Mouse (Mus musculus): ENCODE results near the gene Optn.

Optn gene

DNA sequence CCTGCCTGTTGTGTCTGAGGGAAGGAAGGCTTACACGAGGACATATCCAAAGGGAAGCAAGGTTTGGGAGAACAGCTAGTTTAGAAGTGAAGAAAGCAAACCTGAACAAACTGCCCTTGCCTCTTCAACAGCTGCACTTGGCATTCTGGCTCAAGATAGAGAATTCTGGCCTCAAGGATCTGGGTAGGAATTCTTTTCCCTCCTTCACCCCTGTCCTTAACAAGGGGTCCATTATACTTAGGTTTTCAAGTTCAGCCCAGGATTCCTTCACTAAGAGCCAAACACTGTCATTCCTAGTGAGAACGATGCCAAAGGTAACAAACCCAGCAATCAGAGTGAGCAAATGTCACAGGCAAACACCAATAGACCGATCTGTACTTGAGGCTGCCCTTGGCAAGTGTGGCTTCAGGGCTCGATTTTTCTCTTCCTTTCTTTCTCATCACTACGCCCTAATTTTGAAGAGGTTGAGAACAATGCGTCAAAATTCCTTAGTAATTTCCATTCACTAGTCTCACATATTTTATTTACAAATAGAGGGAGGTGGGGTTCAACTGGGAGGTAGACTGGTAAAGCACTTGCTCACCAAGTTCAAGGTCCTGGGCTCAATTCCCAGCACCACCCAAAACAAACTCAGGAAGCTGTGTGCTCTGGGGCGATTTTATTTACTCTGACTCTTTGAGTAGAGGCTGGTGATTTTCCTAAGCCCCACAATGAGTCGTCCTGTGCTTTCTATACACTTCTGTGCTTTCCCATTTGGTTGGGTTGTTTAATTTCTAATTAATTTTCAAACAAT is 76.3 kb downstream of the Optn start:
- DNase-seq (ENCODE audit: low spot score in 2 of 2) = no peak

DNA sequence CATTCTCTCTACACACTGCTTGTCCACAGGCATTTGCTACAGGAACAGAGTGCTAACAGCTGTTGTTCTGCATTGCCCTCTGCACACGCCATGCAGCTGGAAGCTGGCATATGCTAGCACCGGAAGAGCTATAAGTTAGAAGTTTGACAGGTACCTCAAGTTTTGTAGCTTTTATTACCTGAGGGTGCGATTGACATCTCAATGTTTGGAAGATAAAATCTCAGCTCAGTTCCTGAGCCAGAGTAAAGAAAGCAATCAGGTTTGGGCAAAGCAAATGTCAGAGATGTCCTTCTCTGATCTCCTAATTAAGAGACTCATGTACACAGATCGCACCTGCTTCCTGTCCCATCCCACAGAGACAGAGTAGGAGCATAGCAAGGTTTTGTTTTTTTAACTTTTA is 77.1 kb downstream of the Optn start:
- no peak for DNase-seq (ENCODE audit: low spot score in 2 of 2)

DNA sequence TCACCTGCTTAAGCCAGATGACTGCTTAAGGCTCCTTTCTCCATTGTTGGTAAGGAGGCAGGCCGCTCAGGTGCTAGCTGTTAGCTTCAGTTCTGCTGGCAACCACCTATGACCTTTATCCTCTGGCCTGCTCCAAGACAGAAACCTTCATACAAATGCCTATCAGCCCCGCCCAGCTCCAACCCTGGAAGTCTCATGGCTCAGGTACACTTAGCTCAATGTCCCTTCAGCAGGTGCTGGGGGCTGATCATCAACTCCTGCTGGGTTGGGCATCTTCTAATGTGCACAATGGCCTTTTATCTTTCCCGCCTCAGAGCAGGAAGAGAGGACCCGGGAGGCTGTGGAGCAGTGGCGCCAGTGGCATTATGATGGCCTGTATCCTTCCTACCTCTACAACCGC is 78.9 kb downstream of the Optn start:
- no peak for DNase-seq (ENCODE audit: low spot score in 2 of 2)

DNA sequence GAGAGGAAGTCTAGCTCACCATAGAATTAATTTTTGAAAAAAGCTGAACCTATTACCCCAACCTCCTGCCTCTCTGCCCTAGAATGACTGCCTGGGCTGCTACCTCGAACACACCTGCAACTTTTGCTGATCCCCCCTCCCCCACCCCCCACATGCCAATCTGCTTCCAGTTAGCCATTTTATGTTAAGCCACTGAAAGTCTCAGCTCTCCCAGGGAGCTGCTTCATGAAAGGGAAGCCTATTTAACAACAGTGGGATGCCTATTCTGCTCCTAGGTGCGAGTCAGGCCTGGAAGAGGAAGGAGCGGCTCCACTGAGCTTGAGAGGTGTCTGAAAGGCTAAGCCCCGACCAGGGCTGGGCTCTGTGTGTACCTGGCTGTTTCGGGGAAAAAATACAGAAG is 79.9 kb downstream of the Optn start:
- DNase-seq (ENCODE audit: low spot score in 2 of 2) = no peak

DNA sequence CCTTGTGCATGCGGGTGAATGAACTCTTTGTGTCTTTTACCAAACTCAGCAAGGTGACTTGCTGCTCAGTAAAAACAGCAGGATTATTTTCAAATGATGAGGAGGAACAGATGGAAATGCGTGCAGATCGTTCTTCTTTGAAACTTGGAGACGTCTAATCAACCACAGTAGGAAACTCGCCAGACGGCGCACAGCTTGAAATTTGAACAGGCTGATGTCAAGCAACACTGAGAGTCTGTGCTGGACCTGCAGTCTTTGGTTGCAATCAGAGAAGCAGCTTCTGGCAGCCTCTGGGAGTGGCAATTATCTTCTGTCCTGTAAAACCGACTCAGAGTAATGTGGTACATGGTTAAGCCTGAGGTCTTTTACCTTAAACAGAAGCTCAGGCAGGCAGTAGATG is 85.8 kb downstream of the Optn start:
- DNase-seq (ENCODE audit: low spot score in 2 of 2) = no peak

DNA sequence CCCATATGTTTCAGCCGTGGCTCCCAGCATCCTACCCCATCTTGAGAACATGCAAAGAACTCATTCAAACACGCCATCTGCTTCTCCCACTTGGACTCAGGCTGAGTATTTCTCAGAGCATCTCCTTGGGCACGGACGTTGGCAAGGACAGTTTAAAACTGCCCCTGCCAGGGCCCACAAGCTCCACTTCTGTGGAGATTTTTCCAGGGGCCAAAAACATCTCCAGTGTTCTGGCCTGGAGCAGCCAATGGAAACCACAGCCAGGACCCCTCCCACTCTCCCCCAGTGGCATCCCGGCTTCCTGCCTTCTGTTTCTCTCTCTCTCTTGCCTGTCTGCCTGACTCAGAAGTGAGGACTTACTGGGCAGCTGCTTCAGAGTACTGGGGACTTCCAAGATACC is 88.0 kb downstream of the Optn start, which contains the start of gene Ucma:
TSS of gene Ucma (plus strand) at position 316 of the 400 bp plus-strand sequence.
- no peak for DNase-seq (ENCODE audit: low spot score in 2 of 2)
